Mouse (Mus musculus) heart, postnatal 0 days (tissue): ENCODE results near the gene Krt26. TPM values are rescaled to one million over a fixed set of nuclear protein-coding genes. Genes with fewer than 3 reads are reported as not detected.

ENCODE experiments used
- ATAC-seq: fragments of 200-750 bp; cut with Nextera tagmentation; 2 replicates; pipeline ENCODE4 v1.8.0; 2017; ENCODE audit warnings: low read depth, moderate number of reproducible peaks, moderate library complexity; ENCODE audit not compliant: insufficient read depth
- DNase-seq: peaks from one replicate; pipeline ENCODE4 v3.0.0-alpha.2; 2016; ENCODE audit warnings: low spot score
- H3K27ac ChIP-seq: fragments of 300-500 bp; sonication (generic); 2 replicates; pipeline ENCODE4 v1.5.1; 2014; ENCODE audit warnings: low read depth, mild to moderate bottlenecking
- H3K27me3 ChIP-seq: fragments of 300-500 bp; sonication (generic); 2 replicates; pipeline ENCODE4 v1.6.1; 2014; ENCODE audit warnings: low read length, mixed read lengths; ENCODE audit not compliant: control insufficient read depth, insufficient read depth
- H3K36me3 ChIP-seq: fragments of 300-500 bp; sonication (generic); replicated peaks from 2 replicates; pipeline ENCODE4 v1.6.1; 2014; ENCODE audit warnings: low read length, mixed read lengths; ENCODE audit not compliant: control insufficient read depth, insufficient read depth
- H3K4me1 ChIP-seq: fragments of 300-500 bp; sonication (generic); 2 replicates; pipeline ENCODE4 v1.6.1; 2014; ENCODE audit warnings: antibody characterized with exemption; ENCODE audit not compliant: control insufficient read depth, insufficient read depth
- H3K4me2 ChIP-seq: fragments of 300-500 bp; sonication (generic); 2 replicates; pipeline ENCODE4 v1.6.1; 2014; ENCODE audit warnings: low read depth, mild to moderate bottlenecking, low read length, moderate library complexity
- H3K4me3 ChIP-seq: fragments of 300-500 bp; sonication (generic); 2 replicates; pipeline ENCODE4 v1.5.1; 2014; ENCODE audit warnings: low read depth, low read length
- H3K9ac ChIP-seq: fragments of 300-500 bp; sonication (generic); replicated peaks from 2 replicates; pipeline ENCODE4 v1.6.1; 2014; ENCODE audit warnings: low read depth, low read length, mixed read lengths
- H3K9me3 ChIP-seq: fragments of 300-500 bp; sonication (generic); replicated peaks from 2 replicates; pipeline ENCODE4 v1.6.1; 2016; ENCODE audit warnings: low read length; ENCODE audit not compliant: control insufficient read depth
- CTCF ChIP-seq: IDR thresholded peaks from 2 replicates; pipeline ENCODE4 v1.5.1; 2016; ENCODE audit warnings: antibody characterized with exemption, control low read depth, low read depth
- EP300 ChIP-seq: IDR thresholded peaks from 2 replicates; pipeline ENCODE4 v1.6.1; 2016; ENCODE audit warnings: antibody characterized with exemption, low read depth
- WGBS: fragments of 180-500 bp; shearing (Covaris S2); extraction: QIAGEN DNeasy Blood & Tissue Kit; methylation state at CpG from one replicate; pipeline ENCODE4 v1.1.7; 2014; 5-methylcytosine and 5-hydroxymethylcytosine counted together
- polyA plus RNA-seq: library from polyadenylated mRNA; unstranded; fragments of >200 nt; fragmentation: Nextera tagmentation; extraction: Ambion mirVana; gene quantifications from 2 replicates; pipeline ENCODE4 v1.2.1, GENCODE M21; 2015
- total RNA-seq: library from RNA; depleted of rRNA; stranded (reverse); fragments of >200 nt; gene quantifications from 2 replicates; pipeline ENCODE4 v1.2.3, GENCODE M21; 2014; ENCODE audit warnings: low replicate concordance; rRNA removed

The Krt26 gene
- total and polyA plus RNA-seq, 2 experiments from 2014 or later = not detected

- TF ChIP-seq EP300 (no peak), CTCF (no peak)
- no peak overlapping the region for H3K4me2 ChIP-seq
- H3K27me3 ChIP-seq = no peaks in the 10 kb centered on the region
- no peaks in the 10 kb centered on the region for H3K4me1 ChIP-seq
- ATAC-seq (no peak), DNase-seq (no peak)
- H3K36me3 ChIP-seq = no peaks in the 10 kb centered on the region
- WGBS = 73% methylated on average over 5 of the region's 5 CpGs
- H3K4me3 ChIP-seq = no peak overlapping the region
- H3K9ac ChIP-seq = no peak overlapping the region
- no peaks in the 10 kb centered on the region for H3K9me3 ChIP-seq
- H3K27ac ChIP-seq = no peak overlapping the region
Measured at GRCm38 (mm10) chr11:99284011-99284410, 53.8 kb downstream of the Krt26 start.

GRCm38 (mm10) chr11:99283334-99283733, 54.4 kb downstream of the Krt26 start:
- ATAC-seq (no peak), DNase-seq (no peak)
- Histone ChIP-seq H3K27me3 (no peaks in the 10 kb centered on the region), H3K4me2 (no peak overlapping the region), H3K27ac (no peak overlapping the region), H3K9me3 (no peaks in the 10 kb centered on the region), H3K36me3 (no peaks in the 10 kb centered on the region), H3K4me1 (no peaks in the 10 kb centered on the region), H3K4me3 (no peak overlapping the region), H3K9ac (no peak overlapping the region)
- WGBS = 43% methylated on average over 4 of the region's 4 CpGs
- TF ChIP-seq CTCF = no peak
- no peak for TF ChIP-seq EP300

GRCm38 (mm10) chr11:99281116-99281515, 56.6 kb downstream of the Krt26 start:
- no peak for ATAC-seq
- H3K9me3 ChIP-seq = no peaks in the 10 kb centered on the region
- 49% methylated on average over 9 of the region's 9 CpGs for WGBS
- no peak for DNase-seq
- H3K27ac ChIP-seq = no peak overlapping the region
- H3K9ac ChIP-seq = no peak overlapping the region
- no peak for TF ChIP-seq EP300
- no peak for TF ChIP-seq CTCF
- H3K4me2 ChIP-seq = no peak overlapping the region
- H3K4me3 ChIP-seq = no peak overlapping the region
- H3K36me3 ChIP-seq = no peaks in the 10 kb centered on the region
- no peaks in the 10 kb centered on the region for H3K27me3 ChIP-seq
- H3K4me1 ChIP-seq = no peaks in the 10 kb centered on the region

GRCm38 (mm10) chr11:99279986-99280385, 57.8 kb downstream of the Krt26 start:
- no peak for ATAC-seq
- no peak overlapping the region for H3K4me3 ChIP-seq
- WGBS = 60% methylated on average over 5 of the region's 5 CpGs

More at GRCm38 (mm10) chr11:99279986-99280385, 57.8 kb downstream of the Krt26 start:
- no peak overlapping the region for H3K4me2 ChIP-seq
- no peaks in the 10 kb centered on the region for H3K36me3 ChIP-seq
- no peak for DNase-seq
- H3K4me1 ChIP-seq = no peaks in the 10 kb centered on the region
- TF ChIP-seq CTCF = no peak
- no peak for TF ChIP-seq EP300
- no peaks in the 10 kb centered on the region for H3K9me3 ChIP-seq
- no peak overlapping the region for H3K27ac ChIP-seq
- H3K27me3 ChIP-seq = no peaks in the 10 kb centered on the region
- no peak overlapping the region for H3K9ac ChIP-seq

Other genes starting within 250 kb of the Krt26 start
- gene Tns4, start 248.7 kb downstream of the Krt26 start, total RNA-seq = 0.69 TPM in 1 of 2 replicates, not detected in the other
- gene Tns4, start 248.7 kb downstream of the Krt26 start, polyA plus RNA-seq = 0.05 and 0.12 TPM in 2 replicates
- gene Ccr7, start 182.9 kb downstream of the Krt26 start, total RNA-seq = 0.73 TPM in 1 of 2 replicates, not detected in the other
- 0.11 TPM in 2 replicates for gene Ccr7, start 182.9 kb downstream of the Krt26 start, polyA plus RNA-seq
- 53.6 and 96.9 TPM in 2 replicates for gene Smarce1, start 106.9 kb downstream of the Krt26 start, total RNA-seq
- gene Smarce1, start 106.9 kb downstream of the Krt26 start, polyA plus RNA-seq = 115 and 126 TPM in 2 replicates
- gene Krt222, start 93.9 kb downstream of the Krt26 start, total RNA-seq = 4.5 and 5.7 TPM in 2 replicates
- 6.9 and 7.9 TPM in 2 replicates for gene Krt222, start 93.9 kb downstream of the Krt26 start, polyA plus RNA-seq
- not detected in 2 replicates for gene Krt24, start 52.7 kb downstream of the Krt26 start, total RNA-seq
- gene Krt24, start 52.7 kb downstream of the Krt26 start, polyA plus RNA-seq = not detected in 2 replicates
- not detected in 2 replicates for gene Krt25, start 15.0 kb downstream of the Krt26 start, total RNA-seq
- 0.07 and 0.12 TPM in 2 replicates for gene Krt25, start 15.0 kb downstream of the Krt26 start, polyA plus RNA-seq
- gene Krt27, start 13.1 kb upstream of the Krt26 start, total RNA-seq = not detected in 2 replicates
- not detected in 2 replicates for gene Krt27, start 13.1 kb upstream of the Krt26 start, polyA plus RNA-seq
- gene Krt28, start 36.9 kb upstream of the Krt26 start, total RNA-seq = 3.1 TPM in 1 of 2 replicates, not detected in the other
- 0.10 and 0.14 TPM in 2 replicates for gene Krt28, start 36.9 kb upstream of the Krt26 start, polyA plus RNA-seq
- 0.31 and 0.84 TPM in 2 replicates for gene Krt10, start 51.4 kb upstream of the Krt26 start, total RNA-seq
- gene Krt10, start 51.4 kb upstream of the Krt26 start, polyA plus RNA-seq = 20.4 and 22.6 TPM in 2 replicates
- not detected in 2 replicates for gene Krt12, start 84.3 kb upstream of the Krt26 start, total RNA-seq
- not detected in 2 replicates for gene Krt12, start 84.3 kb upstream of the Krt26 start, polyA plus RNA-seq
- not detected in 2 replicates for gene Krt20, start 100.2 kb upstream of the Krt26 start, total RNA-seq
- 0.26 and 0.38 TPM in 2 replicates for gene Krt20, start 100.2 kb upstream of the Krt26 start, polyA plus RNA-seq
- gene Krt23, start 155.2 kb upstream of the Krt26 start, total RNA-seq = not detected in 2 replicates
- 0.07 and 0.12 TPM in 2 replicates for gene Krt23, start 155.2 kb upstream of the Krt26 start, polyA plus RNA-seq
- not detected in 2 replicates for gene Krt39, start 183.4 kb upstream of the Krt26 start, total RNA-seq
- gene Krt39, start 183.4 kb upstream of the Krt26 start, polyA plus RNA-seq = not detected in 2 replicates
- not detected in 2 replicates for gene Krt40, start 205.2 kb upstream of the Krt26 start, total RNA-seq
- not detected in 2 replicates for gene Krt40, start 205.2 kb upstream of the Krt26 start, polyA plus RNA-seq
- gene Krtap3-3, start 212.9 kb upstream of the Krt26 start, total RNA-seq = not detected in 2 replicates
- not detected in 2 replicates for gene Krtap3-3, start 212.9 kb upstream of the Krt26 start, polyA plus RNA-seq
- not detected in 2 replicates for gene Krtap3-2, start 218.9 kb upstream of the Krt26 start, total RNA-seq
- not detected in 2 replicates for gene Krtap3-2, start 218.9 kb upstream of the Krt26 start, polyA plus RNA-seq
- gene Gm11939, start 221.5 kb upstream of the Krt26 start, total RNA-seq = not detected in 2 replicates
- not detected in 2 replicates for gene Gm11939, start 221.5 kb upstream of the Krt26 start, polyA plus RNA-seq
- gene Krtap3-1, start 228.7 kb upstream of the Krt26 start, total RNA-seq = not detected in 2 replicates
- gene Krtap3-1, start 228.7 kb upstream of the Krt26 start, polyA plus RNA-seq = not detected in 2 replicates
- not detected in 2 replicates for gene Krtap1-5, start 243.1 kb upstream of the Krt26 start, total RNA-seq
- not detected in 2 replicates for gene Krtap1-5, start 243.1 kb upstream of the Krt26 start, polyA plus RNA-seq
- not detected in 2 replicates for gene Krtap1-4, start 245.7 kb upstream of the Krt26 start, total RNA-seq
- not detected in 2 replicates for gene Krtap1-4, start 245.7 kb upstream of the Krt26 start, polyA plus RNA-seq